Mouse (Mus musculus) bone marrow, adult 2 months (tissue): ENCODE data around the gene Efcab3. TPM values are rescaled to one million over a fixed set of nuclear protein-coding genes. Genes with fewer than 3 reads are reported as not detected.

Source experiments
- H3K27ac ChIP-seq: fragments of 200-500 bp; 2 replicates; pipeline ENCODE4 v1.5.1; 2012; ENCODE audit warnings: low read depth, mild to moderate bottlenecking, control low read depth, inconsistent platforms, low read length; ENCODE audit not compliant: control insufficient read depth, poor library complexity, insufficient read depth
- H3K4me1 ChIP-seq: fragments of 200-500 bp; 2 replicates; pipeline ENCODE4 v1.6.1; 2011; ENCODE audit warnings: low read length; ENCODE audit not compliant: control insufficient read depth, insufficient read depth
- H3K4me3 ChIP-seq: fragments of 200-500 bp; replicated peaks from 2 replicates; pipeline ENCODE3; 2011; ENCODE audit warnings: mild to moderate bottlenecking, low read depth, low read length, control low read depth; ENCODE audit not compliant: control insufficient read depth
- CTCF ChIP-seq: fragments of 200-500 bp; IDR thresholded peaks from 2 replicates; pipeline ENCODE4 v1.5.1; 2011; ENCODE audit warnings: low read length, control low read depth; ENCODE audit not compliant: control insufficient read depth, insufficient read depth
- POLR2A ChIP-seq: fragments of 200-500 bp; IDR thresholded peaks from 2 replicates; pipeline ENCODE4 v1.6.1; 2011; ENCODE audit warnings: low read depth, mild to moderate bottlenecking, control low read depth, low read length, borderline replicate concordance; ENCODE audit not compliant: control insufficient read depth
- WGBS: fragments of 180-500 bp; shearing (Covaris S2); methylation state at CpG from one replicate; pipeline ENCODE4 v1.1.7; 2018; 5-methylcytosine and 5-hydroxymethylcytosine counted together
- polyA plus RNA-seq: library from polyadenylated mRNA; stranded (reverse); fragments of >200 nt; gene quantifications from 2 replicates; pipeline ENCODE4 v1.2.4, GENCODE M21; 2011; ENCODE audit warnings: low replicate concordance; ENCODE audit not compliant: missing spikeins, insufficient read depth, insufficient read length

Gene Efcab3
- polyA plus RNA-seq, 1 experiment = not detected

- Histone ChIP-seq H3K4me3 (no peak overlapping the region), H3K4me1 (no peaks in the 10 kb centered on the region), H3K27ac (no peak overlapping the region)
- TF ChIP-seq POLR2A (no peak), CTCF (no peak)
- 76% methylated on average over 6 of the region's 6 CpGs for WGBS
Measured at GRCm38 (mm10) chr11:105159673-105160360, 96.4 kb downstream of the Efcab3 start.

- Histone ChIP-seq H3K4me3 (no peak overlapping the region), H3K4me1 (no peaks in the 10 kb centered on the region), H3K27ac (no peak overlapping the region)
- 89% methylated on average over 2 of the region's 2 CpGs for WGBS
- TF ChIP-seq CTCF (no peak), POLR2A (no peak)
Measured at GRCm38 (mm10) chr11:105161411-105161810, 98.0 kb downstream of the Efcab3 start.

GRCm38 (mm10) chr11:105164516-105165510 is 101.4 kb downstream of the Efcab3 start:
- no peak for TF ChIP-seq CTCF
- TF ChIP-seq POLR2A = no peak
- H3K4me1 ChIP-seq = no peaks in the 10 kb centered on the region
- WGBS = 87% methylated on average over 69 of the region's 69 CpGs
- no peak overlapping the region for H3K27ac ChIP-seq
- H3K4me3 ChIP-seq = no peak overlapping the region

- 88% methylated on average over 10 of the region's 10 CpGs for WGBS
- H3K27ac ChIP-seq = no peak overlapping the region
- TF ChIP-seq CTCF (no peak), POLR2A (no peak)
Measured at GRCm38 (mm10) chr11:105166780-105167179, 103.4 kb downstream of the Efcab3 start.

More at GRCm38 (mm10) chr11:105166780-105167179, 103.4 kb downstream of the Efcab3 start:
- H3K4me3 ChIP-seq = no peak overlapping the region
- no peaks in the 10 kb centered on the region for H3K4me1 ChIP-seq

Other genes starting within 250 kb of the Efcab3 start
- gene Mettl2, start 62.8 kb downstream of the Efcab3 start, polyA plus RNA-seq = 3.3 and 4.5 TPM in 2 replicates
- not detected in 2 replicates for gene Gm10842, start 83.3 kb downstream of the Efcab3 start, polyA plus RNA-seq
- 25.7 and 33.3 TPM in 2 replicates for gene Tlk2, start 115.2 kb downstream of the Efcab3 start, polyA plus RNA-seq
- gene Mrc2, start 229.1 kb downstream of the Efcab3 start, polyA plus RNA-seq = 3.0 and 3.1 TPM in 2 replicates